Mouse (Mus musculus): Measurements from ENCODE around the gene Cfap74. TPM values are rescaled to one million over a fixed set of nuclear protein-coding genes. Genes with fewer than 3 reads are reported as not detected.

Cfap74 gene
- polyA plus RNA-seq, 1 experiment from 2014 or later: 1.4 TPM

DNA sequence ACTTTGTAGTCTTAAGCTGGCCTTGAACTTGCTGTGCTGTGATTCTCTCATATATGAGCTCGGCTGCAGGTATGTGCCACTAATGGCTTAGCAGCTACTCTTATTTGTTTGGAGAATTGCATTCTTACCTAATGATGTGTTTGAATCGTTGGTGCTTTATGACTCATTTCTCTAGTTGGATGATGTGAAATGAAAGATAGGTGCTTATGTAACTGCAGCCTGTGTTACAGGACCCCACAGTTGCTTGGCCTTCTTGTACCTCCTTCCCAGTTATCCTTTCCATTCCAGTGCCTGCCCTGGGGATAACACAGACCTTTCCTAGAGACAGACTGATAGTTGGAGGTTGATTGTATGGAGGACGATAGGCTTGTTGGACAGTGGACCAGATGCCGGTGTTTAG, 99.6 kb downstream of the Cfap74 start:
- Histone ChIP-seq H3K27me3 (replicated peaks; ENCODE audit: insufficient read depth, low read length) (no peaks in the 10 kb centered on the region), H3K4me2 (replicated peaks; ENCODE audit: low read depth, low read length) (no peak overlapping the region), H3K9me3 (ENCODE audit: low read length) (no peaks in the 10 kb centered on the region), H3K27ac (ENCODE audit: low read length) (no peak overlapping the region), H3K36me3 (ENCODE audit: insufficient read depth, low read length) (no peaks in the 10 kb centered on the region), H3K4me3 (ENCODE audit: low read depth, low read length) (no peak overlapping the region), H3K9ac (replicated peaks; ENCODE audit: low read depth) (no peak overlapping the region), H3K4me1 (ENCODE audit: insufficient read depth, low read depth, low read length) (peaks cover 8% of the 10 kb centered on the region; the same call in 1 of the 2 replicates)
- TF ChIP-seq EP300 (IDR thresholded peaks at IDR 0.05): no peak
- DNase-seq (ENCODE audit: low spot score) (no peak), ATAC-seq (no peak)
- 69% methylated on average over 4 of the region's 4 CpGs for WGBS

DNA sequence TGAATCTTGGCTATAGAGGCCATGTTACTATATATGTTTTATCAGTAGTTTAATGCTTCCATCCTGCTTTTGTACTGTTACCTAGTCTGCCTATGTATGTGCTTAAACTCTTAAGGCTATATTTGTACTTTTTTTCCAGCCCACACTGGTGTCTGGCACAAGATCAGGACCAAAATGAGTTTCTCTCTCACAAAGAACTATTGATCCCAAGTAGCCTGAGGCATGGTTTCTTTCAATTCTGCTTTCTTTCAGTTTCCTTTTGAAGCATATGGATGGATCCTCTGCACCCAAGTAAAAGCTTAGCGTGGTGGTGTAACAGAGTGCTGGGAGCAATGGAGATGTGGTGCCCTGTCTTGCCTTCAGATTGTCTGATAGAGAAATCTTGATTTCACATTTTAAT, 102.0 kb downstream of the Cfap74 start:
- DNase-seq (ENCODE audit: low spot score) (no peak), ATAC-seq (no peak)
- Histone ChIP-seq H3K4me1 (ENCODE audit: insufficient read depth, low read depth, low read length) (peaks cover 3% of the 10 kb centered on the region; the same call in 1 of the 2 replicates), H3K4me2 (replicated peaks; ENCODE audit: low read depth, low read length) (no peak overlapping the region), H3K9ac (replicated peaks; ENCODE audit: low read depth) (no peak overlapping the region), H3K36me3 (ENCODE audit: insufficient read depth, low read length) (no peaks in the 10 kb centered on the region), H3K9me3 (ENCODE audit: low read length) (no peaks in the 10 kb centered on the region), H3K4me3 (ENCODE audit: low read depth, low read length) (no peak overlapping the region), H3K27me3 (replicated peaks; ENCODE audit: insufficient read depth, low read length) (no peaks in the 10 kb centered on the region), H3K27ac (ENCODE audit: low read length) (no peak overlapping the region)
- TF ChIP-seq CTCF (IDR thresholded peaks at IDR 0.05): no peak
- TF ChIP-seq EP300 (IDR thresholded peaks at IDR 0.05): no peak
- 90% methylated on average over 1 of the region's 1 CpGs for WGBS

DNA sequence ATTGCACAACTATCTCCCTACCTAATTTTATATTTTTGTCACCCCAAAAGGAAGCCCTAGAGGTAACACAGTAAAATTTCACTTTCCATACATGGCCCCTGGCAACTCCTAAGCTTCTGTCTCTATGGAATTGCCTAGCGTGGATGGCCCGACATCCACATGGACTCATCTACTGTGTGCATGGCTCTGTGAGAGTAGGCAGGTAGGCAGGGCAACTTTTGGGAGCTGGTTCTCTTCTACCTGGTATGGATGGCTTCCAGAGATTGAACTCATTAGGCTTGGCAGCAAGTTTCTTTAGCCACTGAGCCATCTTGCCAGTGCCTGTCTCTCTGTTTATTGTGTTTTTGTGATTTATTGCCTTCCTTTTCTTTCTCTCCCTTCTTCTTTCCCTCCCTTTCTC, 105.8 kb downstream of the Cfap74 start:
- no peaks in the 10 kb centered on the region; the same call in 1 of the 2 replicates for H3K4me1 ChIP-seq (ENCODE audit: insufficient read depth, low read depth, low read length)
- H3K9me3 ChIP-seq (ENCODE audit: low read length): no peaks in the 10 kb centered on the region
- H3K27ac ChIP-seq (ENCODE audit: low read length): no peak overlapping the region
- no peak for ATAC-seq
- no peaks in the 10 kb centered on the region for H3K36me3 ChIP-seq (ENCODE audit: insufficient read depth, low read length)
- H3K4me3 ChIP-seq (ENCODE audit: low read depth, low read length): no peak overlapping the region
- TF ChIP-seq CTCF (IDR thresholded peaks at IDR 0.05) (no peak), EP300 (IDR thresholded peaks at IDR 0.05) (no peak)
- no peak for DNase-seq (ENCODE audit: low spot score)
- 91% methylated on average over 2 of the region's 2 CpGs for WGBS
- H3K4me2 ChIP-seq (replicated peaks; ENCODE audit: low read depth, low read length): no peak overlapping the region
- H3K9ac ChIP-seq (replicated peaks; ENCODE audit: low read depth): no peak overlapping the region
- no peaks in the 10 kb centered on the region for H3K27me3 ChIP-seq (replicated peaks; ENCODE audit: insufficient read depth, low read length)

Other genes starting within 250 kb of the Cfap74 start
- gene Ski, start 186.6 kb upstream of the Cfap74 start, polyA plus RNA-seq (2015; fragmentation: Nextera tagmentation; extraction: Ambion mirVana): 22.6 and 23.2 TPM in 2 replicates
- 61.4 and 66.6 TPM in 2 replicates for gene Faap20, start 159.4 kb upstream of the Cfap74 start, polyA plus RNA-seq (2015; fragmentation: Nextera tagmentation; extraction: Ambion mirVana)
- 23.4 and 33.7 TPM in 2 replicates for gene Prkcz, start 47.8 kb upstream of the Cfap74 start, polyA plus RNA-seq (2015; fragmentation: Nextera tagmentation; extraction: Ambion mirVana)
- 0.24 and 0.68 TPM in 2 replicates for gene Gabrd, start 11.1 kb upstream of the Cfap74 start, polyA plus RNA-seq (2015; fragmentation: Nextera tagmentation; extraction: Ambion mirVana)
- 1.6 and 2.1 TPM in 2 replicates for gene Tmem52, start 59.9 kb downstream of the Cfap74 start, polyA plus RNA-seq (2015; fragmentation: Nextera tagmentation; extraction: Ambion mirVana)
- gene Gnb1, start 82.2 kb downstream of the Cfap74 start, polyA plus RNA-seq (2015; fragmentation: Nextera tagmentation; extraction: Ambion mirVana): 445 and 452 TPM in 2 replicates
- 70.9 and 76.3 TPM in 2 replicates for gene Nadk, start 153.2 kb downstream of the Cfap74 start, polyA plus RNA-seq (2015; fragmentation: Nextera tagmentation; extraction: Ambion mirVana)
- 3.1 and 3.7 TPM in 2 replicates for gene Slc35e2, start 192.2 kb downstream of the Cfap74 start, polyA plus RNA-seq (2015; fragmentation: Nextera tagmentation; extraction: Ambion mirVana)
- gene Cdk11b, start 215.7 kb downstream of the Cfap74 start, polyA plus RNA-seq (2015; fragmentation: Nextera tagmentation; extraction: Ambion mirVana): 67.3 and 74.4 TPM in 2 replicates
- gene Gm10563, start 236.2 kb downstream of the Cfap74 start, polyA plus RNA-seq (2015; fragmentation: Nextera tagmentation; extraction: Ambion mirVana): not detected in 2 replicates
- gene Mmp23, start 244.2 kb downstream of the Cfap74 start, polyA plus RNA-seq (2015; fragmentation: Nextera tagmentation; extraction: Ambion mirVana): 44.5 and 46.2 TPM in 2 replicates